Mouse (Mus musculus): ENCODE results near the gene Cdc40. TPM values are rescaled to one million over a fixed set of nuclear protein-coding genes. Genes with fewer than 3 reads are reported as not detected.
A peak's percentile ranks its signal among the peaks of the same experiment; 100 is the strongest.

Gene Cdc40
- total RNA-seq (2021), result 10 to 100 TPM; 36.7 to 42.8 TPM
- long read RNA-seq, experiment 1, transcript Cdc40-201 (15 exons, 3,534 nt), result major isoform, 44 of 54 reads
- long read RNA-seq, experiment 1, partial matches to known transcripts, result 6 of 54 reads
- long read RNA-seq, experiment 1, other reads (novel, unspliced or antisense), result 4 of 54 reads
- long read RNA-seq, experiment 2, transcript Cdc40-201 (15 exons, 3,534 nt), result major isoform, 24 of 31 reads
- long read RNA-seq, experiment 2, partial matches to known transcripts, result 6 of 31 reads
- long read RNA-seq, experiment 2, other reads (novel, unspliced or antisense), result 1 of 31 reads

DNA sequence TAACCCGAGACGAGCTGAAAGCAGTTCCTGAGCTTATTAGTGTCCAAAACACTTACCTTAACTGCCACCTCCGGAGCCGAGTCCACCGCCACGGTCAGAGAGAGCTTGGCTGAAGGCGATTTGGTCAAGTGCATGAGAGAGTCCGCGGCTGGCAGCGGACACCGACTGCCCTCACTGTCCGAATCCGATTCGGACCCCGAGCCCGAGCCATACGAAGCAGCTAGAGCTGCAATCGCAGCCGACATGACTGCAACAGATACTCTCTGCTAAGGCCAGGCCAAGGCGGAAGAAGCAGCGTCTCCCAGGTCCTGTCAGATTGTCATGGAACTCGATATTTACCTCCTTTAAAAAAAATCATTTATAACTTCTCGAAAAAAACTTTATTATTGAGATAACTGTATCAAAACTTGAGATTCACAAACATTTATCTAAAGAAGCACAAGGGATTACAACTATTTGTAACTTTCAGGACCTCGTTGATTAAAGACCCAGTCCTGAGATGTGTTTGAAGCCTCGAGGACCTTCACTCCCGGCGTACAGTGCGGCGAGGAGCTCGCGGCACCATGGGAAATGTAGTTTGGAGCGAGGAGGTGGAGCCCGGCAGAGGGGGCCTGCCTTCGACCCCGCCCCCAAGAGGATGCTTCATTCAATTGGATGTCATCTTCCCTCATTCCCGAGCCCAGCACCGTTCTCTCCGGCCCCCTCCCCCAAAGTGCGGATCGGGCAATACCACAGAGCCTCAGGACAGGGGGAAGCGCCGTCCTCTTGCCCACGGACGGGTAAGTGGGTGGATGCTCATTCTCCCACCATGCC, at the start of gene Cdc40, which contains the start of gene Wasf1:
Cdc40 (minus strand) TSS at position 481 of the 813 bp plus-strand sequence.
Wasf1 (plus strand) TSS at position 645 of the 813 bp plus-strand sequence.
- DNase-seq (ENCODE audit: low spot score in 2 of 2), result peak; percentile 98 to 99

DNA sequence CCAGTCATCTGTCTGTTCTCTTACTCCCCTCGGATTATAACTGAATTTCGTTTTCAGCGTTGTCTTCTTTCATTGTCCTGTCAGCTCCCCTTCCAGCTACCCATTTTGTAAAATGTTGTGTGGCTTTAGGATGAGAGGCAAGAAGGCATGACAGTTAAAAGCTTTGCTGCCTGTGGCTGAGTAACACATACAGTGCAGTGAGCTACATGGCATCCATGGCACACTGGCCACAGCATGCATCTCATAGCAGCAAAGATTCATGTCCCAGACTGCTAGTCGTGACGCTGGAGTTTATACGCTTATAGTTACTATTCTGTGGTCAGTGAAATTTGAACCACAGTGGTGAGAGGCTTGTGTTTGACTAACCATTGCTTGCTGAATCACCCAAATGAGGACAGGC, 36.4 kb upstream of the Cdc40 start:
- no peak for DNase-seq (ENCODE audit: low spot score in 2 of 2)

DNA sequence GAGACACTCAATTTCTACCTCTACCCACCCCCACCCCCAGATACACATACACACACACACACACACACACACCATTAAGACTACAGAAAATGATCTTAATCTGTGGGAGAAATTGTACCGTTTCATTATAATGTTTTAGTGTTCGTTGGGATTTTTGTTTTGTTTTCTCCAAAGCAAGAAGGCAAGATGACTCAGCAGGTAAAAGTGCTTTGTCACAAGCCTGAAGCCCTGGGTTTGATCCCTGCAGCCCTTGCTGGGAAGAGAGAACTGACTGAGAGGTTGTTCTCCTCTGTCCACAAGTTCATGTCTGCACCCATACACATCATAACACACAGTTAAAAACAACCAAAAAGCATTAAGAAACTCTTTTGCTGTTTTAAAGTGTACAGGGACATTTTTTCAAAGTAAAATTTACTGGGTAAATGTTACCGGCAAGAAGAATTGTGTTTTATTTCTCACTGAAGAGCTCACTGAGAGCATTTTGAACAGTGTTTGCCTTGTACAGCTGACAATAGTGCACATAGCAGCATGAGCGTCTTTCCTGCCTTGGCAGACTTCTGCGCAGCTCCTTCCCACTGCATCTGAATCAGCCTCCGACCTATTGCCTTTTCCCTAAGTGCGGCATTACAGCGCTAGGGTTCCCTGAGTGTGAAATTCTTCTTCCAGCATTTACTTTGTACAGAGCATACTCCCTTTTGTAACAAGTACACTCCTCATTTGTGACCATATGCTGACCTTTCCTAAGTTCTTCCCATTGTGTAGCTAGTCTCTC, 35.7 kb upstream of the Cdc40 start:
- DNase-seq (ENCODE audit: low spot score in 2 of 2), result no peak

DNA sequence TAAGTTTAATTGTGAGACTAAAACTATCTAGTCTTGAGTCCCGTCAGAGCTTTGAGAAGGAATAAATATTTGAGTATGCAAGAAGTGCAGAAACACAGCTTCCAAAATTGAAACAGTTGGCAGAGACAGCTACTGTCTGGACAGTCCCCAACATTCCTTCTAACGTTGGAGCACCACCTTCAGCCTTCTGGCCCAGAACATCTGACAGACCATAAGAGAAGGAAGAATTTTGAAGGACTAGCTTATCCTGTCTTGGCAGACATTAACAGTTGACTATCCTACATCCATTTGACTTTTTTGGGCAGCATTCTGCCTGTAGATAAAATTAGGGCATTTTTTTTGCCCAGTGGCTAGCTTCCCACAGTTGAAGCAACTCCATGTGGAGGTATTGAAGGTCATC, 32.1 kb upstream of the Cdc40 start:
- DNase-seq (ENCODE audit: low spot score in 2 of 2), result no peak

DNA sequence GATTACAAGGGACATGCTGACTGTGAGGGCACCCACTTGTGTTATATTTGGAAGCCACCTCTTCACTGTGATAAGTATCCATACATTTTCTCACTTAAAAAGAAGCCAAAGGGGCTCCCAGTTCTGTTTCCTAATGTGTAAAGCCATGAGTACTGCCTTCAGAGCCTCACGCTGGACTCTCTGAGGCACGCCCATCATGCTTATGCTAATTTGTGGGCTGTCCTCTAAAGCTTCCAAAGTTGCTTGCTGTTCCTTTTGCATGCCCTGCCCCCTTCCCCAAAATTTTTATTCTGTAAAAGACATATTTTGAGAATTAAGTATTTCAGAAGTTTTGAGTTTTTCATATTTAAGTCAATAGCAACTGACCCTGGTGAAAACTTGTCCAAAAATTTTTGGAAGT, 27.7 kb upstream of the Cdc40 start:
- no peak for DNase-seq (ENCODE audit: low spot score in 2 of 2)

DNA sequence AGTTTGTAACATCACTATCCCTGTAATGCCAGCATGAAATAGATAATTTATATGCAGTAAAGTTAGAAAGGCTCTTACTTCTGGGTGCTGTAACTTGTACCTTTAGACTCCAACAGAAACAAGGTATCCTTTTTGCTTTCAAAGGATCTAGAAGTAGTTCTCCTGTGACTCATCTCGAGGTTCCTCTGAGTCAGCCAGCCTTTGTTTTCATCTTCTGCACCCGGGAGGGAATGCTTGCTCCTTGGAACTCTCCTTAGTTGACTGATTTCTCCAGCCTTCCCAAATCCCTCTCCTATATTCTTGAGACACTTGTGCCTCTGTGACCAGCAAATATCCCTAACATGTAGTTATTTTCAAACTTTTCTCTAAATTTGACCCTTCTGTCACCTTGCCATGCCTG, 25.5 kb upstream of the Cdc40 start:
- DNase-seq (ENCODE audit: low spot score in 2 of 2), result no peak

DNA sequence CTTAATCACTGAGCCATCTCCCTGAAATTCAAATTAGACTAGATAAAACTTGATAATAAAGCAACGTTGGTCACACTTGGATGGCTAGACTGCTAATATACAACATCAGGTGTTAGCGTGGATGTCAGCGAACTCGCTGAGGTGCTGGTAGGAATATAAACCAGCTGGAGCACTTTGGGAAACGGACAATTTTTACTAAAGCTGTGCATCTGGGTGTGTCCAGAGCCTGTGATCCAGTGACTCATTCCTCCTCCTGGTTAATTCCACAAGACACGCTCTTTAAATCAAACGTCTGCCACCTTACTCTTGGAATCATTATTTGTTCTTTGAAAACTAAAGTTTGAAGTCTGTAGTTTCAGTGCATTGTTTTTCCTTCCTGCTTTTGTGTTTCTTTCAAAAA, 23.7 kb upstream of the Cdc40 start:
- no peak for DNase-seq (ENCODE audit: low spot score in 2 of 2)

DNA sequence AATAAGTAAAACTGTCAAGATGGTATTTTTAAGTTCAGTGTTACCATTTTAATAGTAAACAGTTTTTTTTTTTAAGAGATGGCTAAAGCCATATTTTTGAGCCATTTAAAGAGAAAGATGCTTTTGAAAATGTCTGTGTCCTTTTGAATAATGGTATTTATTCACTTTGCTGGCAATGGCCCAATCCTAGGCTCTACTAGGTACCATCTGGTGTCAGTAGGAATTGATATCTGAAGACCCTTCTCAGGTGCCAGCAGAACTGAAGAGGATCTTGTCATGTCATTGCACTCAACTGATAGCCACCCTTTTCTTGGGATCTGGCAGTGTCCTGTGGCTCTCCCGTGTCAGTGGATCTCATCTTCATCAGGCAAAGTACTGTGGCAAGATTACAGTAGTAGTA, 23.0 kb upstream of the Cdc40 start:
- no peak for DNase-seq (ENCODE audit: low spot score in 2 of 2)

DNA sequence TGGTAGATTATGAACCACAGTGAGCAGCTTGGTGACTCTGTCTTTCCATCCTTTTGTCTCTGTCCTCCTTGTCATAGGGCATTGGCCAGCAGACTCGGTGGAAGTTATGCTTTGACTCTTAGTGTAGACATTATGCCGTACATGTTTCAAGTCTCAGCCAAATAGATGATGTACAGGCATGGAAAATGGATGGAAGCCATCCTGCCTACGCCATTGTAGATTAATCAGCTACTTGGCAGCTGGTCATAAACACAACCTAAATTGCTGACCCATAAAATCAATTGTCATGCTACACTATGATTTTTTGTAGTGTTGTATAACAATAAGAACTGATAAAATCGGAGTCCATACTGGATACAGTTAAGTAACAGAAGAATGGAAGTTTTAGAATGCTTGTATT, 18.7 kb upstream of the Cdc40 start:
- DNase-seq (ENCODE audit: low spot score in 2 of 2), result no peak

DNA sequence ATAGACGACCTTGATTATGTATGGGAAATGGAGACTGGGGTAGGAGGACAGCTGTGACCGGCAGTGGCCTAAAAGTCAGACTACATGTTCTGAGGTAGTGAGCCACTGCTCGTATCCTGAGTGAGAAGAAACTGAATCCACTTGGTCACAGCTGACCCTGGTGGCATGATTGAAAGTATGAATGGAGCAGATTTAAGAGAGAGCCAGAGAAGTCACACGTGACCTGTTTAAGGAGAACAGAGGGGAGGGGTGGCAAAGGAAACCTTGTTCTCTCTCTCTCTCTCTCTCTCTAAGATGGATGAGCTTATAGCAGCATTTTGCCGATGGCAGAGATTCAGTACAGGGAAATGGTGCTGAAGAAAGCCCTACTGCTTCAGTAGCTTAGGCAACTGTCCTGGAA, 13.5 kb upstream of the Cdc40 start:
- DNase-seq (ENCODE audit: low spot score in 2 of 2), result no peak

DNA sequence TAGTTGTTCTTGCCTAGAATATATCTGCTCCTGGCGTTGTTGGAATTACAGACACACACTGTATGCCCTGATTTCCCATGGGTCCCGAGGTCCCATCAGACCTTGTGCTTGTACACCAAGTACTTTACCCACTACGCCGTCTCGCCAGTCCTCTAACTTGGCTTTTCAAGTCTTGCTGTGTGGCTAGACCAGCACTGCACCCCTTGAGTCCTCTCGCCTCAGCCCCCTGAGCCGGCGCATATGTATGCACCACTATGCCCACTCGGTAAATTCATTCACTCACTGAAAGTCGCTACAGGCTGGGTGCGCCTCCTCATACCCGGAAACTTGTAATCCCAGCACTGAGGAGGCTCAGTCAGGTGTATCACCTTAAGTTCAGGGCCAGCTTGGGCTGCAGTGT, 12.7 kb upstream of the Cdc40 start:
- no peak for DNase-seq (ENCODE audit: low spot score in 2 of 2)

DNA sequence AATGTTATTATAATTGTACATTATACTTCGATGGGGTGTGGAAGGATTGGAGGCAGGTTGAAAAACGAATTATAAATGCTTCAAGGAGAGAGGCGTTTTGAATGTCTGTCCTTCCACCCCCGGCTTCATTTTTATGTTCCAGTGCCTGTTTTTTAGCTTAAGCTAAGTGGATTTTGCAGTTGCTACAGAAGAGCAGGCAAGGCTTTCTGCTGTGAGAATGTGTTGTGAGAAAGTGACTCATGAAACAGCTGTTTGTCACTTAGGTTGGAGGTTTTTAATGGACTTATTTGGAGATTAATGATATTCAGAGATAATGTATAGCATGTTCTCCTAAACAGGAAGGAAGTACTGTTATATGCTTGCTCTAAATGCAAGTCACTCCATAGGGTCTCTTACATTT, 6.0 kb upstream of the Cdc40 start:
- DNase-seq (ENCODE audit: low spot score in 2 of 2), result no peak

DNA sequence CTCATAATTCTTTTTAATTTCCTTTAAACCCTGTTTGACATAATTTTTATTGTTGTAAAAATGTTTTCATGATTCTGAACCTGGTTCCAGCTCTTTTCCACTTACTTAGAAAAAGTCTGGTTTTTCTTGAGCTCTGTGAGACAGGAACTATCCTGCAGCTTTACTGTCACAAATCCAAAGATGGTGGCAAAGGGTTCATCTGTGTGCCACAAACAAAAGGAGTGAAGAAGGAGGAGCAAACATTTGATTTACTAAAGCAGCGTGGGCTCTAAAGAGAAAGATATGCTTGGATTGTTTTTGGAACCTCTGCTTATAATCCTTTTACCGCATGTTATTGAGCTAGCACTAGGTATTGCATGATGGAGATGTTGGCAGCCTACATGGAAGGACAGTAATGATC, 4.2 kb upstream of the Cdc40 start:
- DNase-seq (ENCODE audit: low spot score in 2 of 2), result no peak

DNA sequence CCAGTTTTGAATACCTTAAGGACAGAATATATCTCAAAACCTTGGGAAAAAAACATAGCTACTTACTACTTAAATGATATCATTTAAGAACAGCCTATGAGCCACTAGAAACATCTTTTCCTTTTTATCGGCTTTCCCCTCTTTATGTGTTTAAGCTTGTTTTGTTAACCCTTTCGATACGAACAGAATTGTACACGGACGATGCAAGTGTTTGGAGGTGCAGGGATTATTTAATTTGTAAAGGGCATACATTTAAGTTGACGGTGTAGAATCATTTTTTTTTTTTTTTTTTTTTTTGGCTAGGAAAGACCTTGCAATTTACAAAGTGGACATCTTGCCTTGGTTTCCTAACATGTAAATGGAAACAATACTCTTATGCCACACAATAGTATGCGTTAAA, 2.3 kb upstream of the Cdc40 start:
- DNase-seq (ENCODE audit: low spot score in 2 of 2), result no peak

DNA sequence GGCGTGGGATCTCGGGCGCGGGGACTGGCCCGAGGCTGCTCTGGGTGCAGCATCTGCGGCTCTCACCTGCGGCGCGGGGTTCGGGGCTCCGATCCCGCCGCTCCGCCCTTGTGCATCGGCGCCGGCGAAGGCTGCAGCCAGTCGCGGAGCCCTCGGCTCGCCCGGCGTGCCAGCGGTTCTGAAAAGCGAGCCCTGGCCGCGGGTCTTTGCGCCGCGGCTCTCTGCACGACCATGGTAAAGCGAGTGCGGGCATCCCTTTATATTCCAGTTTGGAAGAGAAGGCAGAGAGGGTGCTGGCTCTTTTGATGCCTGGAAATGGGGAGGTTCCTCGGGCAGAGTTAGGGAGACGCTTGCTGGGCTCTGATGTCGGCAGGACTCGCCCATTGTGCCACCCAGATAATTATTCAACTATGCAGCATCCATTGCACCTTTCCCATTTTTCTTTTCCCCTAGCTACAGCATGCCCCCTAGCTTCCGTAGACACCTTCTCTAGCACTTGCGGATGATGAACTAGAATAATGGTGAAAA, 1.2 kb upstream of the Cdc40 start:
- DNase-seq (ENCODE audit: low spot score in 2 of 2), result peak; percentile 31 to 44

DNA sequence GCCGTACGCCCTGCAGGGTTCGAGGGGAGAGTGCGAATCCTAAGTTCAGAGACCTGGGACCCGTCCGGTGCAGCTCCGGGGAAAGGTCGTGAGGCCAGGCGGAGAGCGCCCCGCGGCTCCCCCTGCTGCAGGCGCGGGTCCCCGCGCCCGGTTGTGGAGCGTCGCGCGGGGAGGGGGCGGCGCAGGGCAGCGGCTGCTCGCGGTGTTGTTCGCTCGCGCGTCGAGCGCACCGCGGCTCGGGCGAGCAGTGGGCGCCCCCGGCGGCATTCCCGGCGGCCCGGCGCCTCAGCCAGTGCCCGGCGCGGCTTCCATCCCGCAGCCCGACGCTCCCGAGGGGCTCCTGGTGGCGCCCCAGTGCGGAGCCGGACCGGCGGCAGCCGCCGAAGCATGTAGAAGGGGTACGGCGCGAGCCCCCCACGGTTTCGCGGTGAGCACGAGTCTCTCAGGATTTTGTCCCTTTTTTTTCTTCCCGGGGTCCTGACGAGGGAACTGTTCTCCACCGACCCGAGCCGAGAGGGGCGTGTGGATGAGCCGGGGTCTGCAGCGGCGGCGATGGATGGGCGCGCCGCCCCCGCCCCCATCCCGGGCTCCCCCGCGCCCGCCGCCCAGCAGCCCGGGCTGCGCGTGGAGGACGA, 650 bp upstream of the Cdc40 start:
- no peak for DNase-seq (ENCODE audit: low spot score in 2 of 2)

DNA sequence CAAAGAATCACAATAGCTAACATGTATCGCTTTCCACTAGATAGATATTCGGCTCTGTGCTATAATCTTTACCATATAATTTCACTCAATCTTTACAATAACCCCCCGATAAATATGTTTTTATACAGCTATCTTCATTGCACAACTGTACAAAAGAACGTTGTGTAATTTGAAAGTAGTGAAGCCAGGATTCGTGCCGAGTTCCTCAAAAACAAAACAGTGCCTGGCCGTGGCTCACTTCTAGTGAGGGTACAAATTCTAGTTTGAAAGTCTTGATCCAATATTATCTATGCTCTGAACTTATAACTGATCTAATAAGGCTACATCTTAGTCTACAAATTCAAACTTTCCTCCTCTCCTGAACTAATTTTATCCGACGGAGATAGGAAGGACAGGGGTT, 778 bp downstream of the Cdc40 start:
- no peak for DNase-seq (ENCODE audit: low spot score in 2 of 2)

DNA sequence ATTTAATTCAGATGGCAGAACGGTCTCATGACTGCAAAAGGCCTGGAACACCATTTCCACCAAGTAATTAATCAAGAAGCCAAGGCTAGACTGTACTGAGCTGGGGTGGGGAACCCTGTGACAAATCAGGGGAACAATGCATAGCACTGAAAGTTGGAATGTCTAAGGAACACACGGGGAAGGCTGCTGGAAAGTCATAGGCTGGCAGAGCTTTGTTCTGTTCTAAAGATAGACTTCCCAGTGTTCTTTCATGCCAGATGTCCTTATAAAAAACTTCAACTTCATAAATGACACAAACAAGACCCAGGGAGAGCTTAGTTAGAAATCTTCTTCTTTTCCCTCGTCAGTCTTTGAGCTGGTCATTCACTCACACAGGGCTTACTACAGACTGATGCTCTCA, 1.9 kb downstream of the Cdc40 start:
- DNase-seq (ENCODE audit: low spot score in 2 of 2), result no peak

DNA sequence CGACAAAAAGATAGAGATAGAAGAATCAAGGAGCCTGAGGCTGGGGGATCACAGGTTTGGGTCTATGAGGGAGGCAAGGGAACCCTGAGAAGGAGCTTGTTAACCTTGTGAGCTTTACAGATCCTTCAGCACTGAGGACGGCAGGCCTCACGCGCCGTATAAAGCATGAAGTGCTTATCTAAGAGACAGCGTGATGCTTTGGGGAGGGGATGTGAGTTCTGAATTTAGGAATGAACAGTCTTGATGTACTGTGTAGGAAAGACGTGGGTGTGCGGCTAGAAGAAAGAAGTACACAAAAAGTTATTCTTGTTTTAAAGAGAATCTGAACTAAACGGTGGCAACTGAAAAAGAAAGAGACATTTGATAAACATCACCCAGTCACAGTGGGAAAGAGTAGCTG, 3.1 kb downstream of the Cdc40 start:
- peak in 1 of 2 experiments; percentile 31 for DNase-seq (ENCODE audit: low spot score in 2 of 2)

DNA sequence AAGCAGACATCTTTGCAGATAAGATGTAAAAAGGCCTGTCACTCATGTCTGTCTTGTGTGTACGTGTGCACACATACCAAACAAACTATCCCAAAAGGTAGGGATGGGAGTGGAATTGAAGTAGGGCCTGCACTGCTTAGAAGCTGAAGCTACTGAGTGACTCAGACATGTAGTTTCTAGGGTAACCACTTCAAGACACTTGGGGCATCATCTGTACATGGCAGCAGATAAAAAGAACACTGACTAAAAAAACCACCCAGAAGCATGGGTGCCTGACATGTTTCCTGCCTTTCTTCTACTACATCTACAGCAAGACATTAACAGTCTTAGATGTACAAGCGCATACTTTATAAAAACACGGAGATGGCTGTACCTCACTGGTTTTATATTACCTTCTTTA, 4.9 kb downstream of the Cdc40 start:
- DNase-seq (ENCODE audit: low spot score in 2 of 2), result no peak

DNA sequence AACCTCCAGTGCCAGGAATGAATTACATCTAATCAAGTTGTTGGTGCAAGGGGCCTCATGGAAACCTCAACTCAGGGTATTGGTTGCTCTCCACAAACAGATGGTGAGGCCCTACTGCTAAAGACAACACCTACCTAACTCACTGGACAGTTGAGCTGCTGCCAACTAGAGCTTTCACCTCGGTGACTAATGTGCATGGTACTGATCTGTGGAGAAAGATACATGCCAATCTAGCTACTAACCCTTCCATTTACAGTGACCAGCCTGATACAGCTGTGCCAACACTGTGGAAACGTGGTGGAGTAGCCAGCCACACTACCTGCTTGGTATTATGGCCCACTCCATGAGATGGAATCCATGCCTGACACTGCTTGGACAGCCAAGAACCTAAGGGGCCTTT, 11.1 kb downstream of the Cdc40 start:
- DNase-seq (ENCODE audit: low spot score in 2 of 2), result no peak

All from left cerebral cortex, adult 18-20 months (tissue).